Mouse (Mus musculus) midbrain, embryonic 10.5 days (tissue): ENCODE measurements around the gene Nup188. TPM values are rescaled to one million over a fixed set of nuclear protein-coding genes. Genes with fewer than 3 reads are reported as not detected.

Experiments used
- DNase-seq: peaks from one replicate; pipeline ENCODE4 v3.0.0-alpha.2; 2017; ENCODE audit warnings: low spot score
- H3K27ac ChIP-seq: fragments of 300-500 bp; sonication (generic); replicated peaks from 2 replicates; pipeline ENCODE4 v1.5.1; 2016; ENCODE audit warnings: mild to moderate bottlenecking
- H3K27me3 ChIP-seq: fragments of 300-500 bp; sonication (generic); 2 replicates; pipeline ENCODE4 v1.6.1; 2016; ENCODE audit warnings: low read depth, mild to moderate bottlenecking; ENCODE audit not compliant: poor library complexity, severe bottlenecking
- H3K36me3 ChIP-seq: fragments of 300-500 bp; sonication (generic); 2 replicates; pipeline ENCODE4 v1.6.1; 2016; ENCODE audit warnings: mild to moderate bottlenecking, moderate library complexity
- H3K4me1 ChIP-seq: fragments of 300-500 bp; sonication (generic); 2 replicates; pipeline ENCODE4 v1.6.1; 2016
- H3K4me3 ChIP-seq: fragments of 300-500 bp; sonication (generic); 2 replicates; pipeline ENCODE4 v1.5.1; 2016; ENCODE audit warnings: mild to moderate bottlenecking, moderate library complexity
- H3K9me3 ChIP-seq: fragments of 300-500 bp; sonication (generic); replicated peaks from 2 replicates; pipeline ENCODE4 v1.6.1; 2016; ENCODE audit warnings: mild to moderate bottlenecking
- WGBS: fragments of 180-500 bp; shearing (Covaris S2); methylation state at CpG from one replicate; pipeline ENCODE4 v1.1.7; 2016; 5-methylcytosine and 5-hydroxymethylcytosine counted together
- polyA plus RNA-seq: library from polyadenylated mRNA; unstranded; fragments of >200 nt; fragmentation: Nextera tagmentation; extraction: Ambion mirVana; gene quantifications from 2 replicates; pipeline ENCODE4 v1.2.1, GENCODE M21; 2016

The Nup188 gene
- polyA plus RNA-seq, 1 experiment from 2014 or later, result 55.4 TPM

GRCm38 (mm10) chr2:30249182-30249581 lies 37.0 kb upstream of the Nup188 start:
- peaks cover 99% of the 10 kb centered on the region for H3K36me3 ChIP-seq
- H3K27me3 ChIP-seq, result no peaks in the 10 kb centered on the region
- WGBS, result 96% methylated on average over 3 of the region's 3 CpGs
- H3K9me3 ChIP-seq, result no peaks in the 10 kb centered on the region
- no peak overlapping the region for H3K4me3 ChIP-seq
- H3K27ac ChIP-seq, result no peak overlapping the region
- H3K4me1 ChIP-seq, result peaks cover 5% of the 10 kb centered on the region
- DNase-seq, result no peak

GRCm38 (mm10) chr2:30250166-30251128 lies 35.8 kb upstream of the Nup188 start:
- no peaks in the 10 kb centered on the region for H3K9me3 ChIP-seq
- WGBS, result 86% methylated on average over 10 of the region's 10 CpGs
- peaks cover 99% of the 10 kb centered on the region for H3K36me3 ChIP-seq
- no peak overlapping the region for H3K27ac ChIP-seq
- H3K27me3 ChIP-seq, result no peaks in the 10 kb centered on the region
- H3K4me3 ChIP-seq, result no peak overlapping the region
- H3K4me1 ChIP-seq, result peaks cover 5% of the 10 kb centered on the region
- no peak for DNase-seq

- peaks cover 5% of the 10 kb centered on the region for H3K4me1 ChIP-seq
- H3K27me3 ChIP-seq, result no peaks in the 10 kb centered on the region
- H3K27ac ChIP-seq, result no peak overlapping the region
- 88% methylated on average over 5 of the region's 5 CpGs for WGBS
- no peak overlapping the region for H3K4me3 ChIP-seq
- H3K36me3 ChIP-seq, result peaks cover 99% of the 10 kb centered on the region
- H3K9me3 ChIP-seq, result no peaks in the 10 kb centered on the region
- DNase-seq, result no peak
These were observed 34.6 kb upstream of the Nup188 start for GRCm38 (mm10) chr2:30251417-30252104.

- WGBS, result 91% methylated on average over 3 of the region's 3 CpGs
These were observed 33.7 kb upstream of the Nup188 start for GRCm38 (mm10) chr2:30252521-30252920.

GRCm38 (mm10) chr2:30253809-30254208 lies 32.4 kb upstream of the Nup188 start:
- H3K27me3 ChIP-seq, result no peaks in the 10 kb centered on the region
- DNase-seq, result no peak
- no peak overlapping the region for H3K4me3 ChIP-seq
- H3K4me1 ChIP-seq, result peaks cover 5% of the 10 kb centered on the region
- H3K36me3 ChIP-seq, result peaks cover 100% of the 10 kb centered on the region
- 85% methylated on average over 5 of the region's 5 CpGs for WGBS
- no peaks in the 10 kb centered on the region for H3K9me3 ChIP-seq
- H3K27ac ChIP-seq, result no peak overlapping the region

More at GRCm38 (mm10) chr2:30252521-30252920, 33.7 kb upstream of the Nup188 start:
- no peaks in the 10 kb centered on the region for H3K27me3 ChIP-seq
- H3K27ac ChIP-seq, result no peak overlapping the region
- peaks cover 100% of the 10 kb centered on the region for H3K36me3 ChIP-seq
- no peaks in the 10 kb centered on the region for H3K9me3 ChIP-seq
- no peak for DNase-seq
- peaks cover 5% of the 10 kb centered on the region for H3K4me1 ChIP-seq
- no peak overlapping the region for H3K4me3 ChIP-seq

DNA sequence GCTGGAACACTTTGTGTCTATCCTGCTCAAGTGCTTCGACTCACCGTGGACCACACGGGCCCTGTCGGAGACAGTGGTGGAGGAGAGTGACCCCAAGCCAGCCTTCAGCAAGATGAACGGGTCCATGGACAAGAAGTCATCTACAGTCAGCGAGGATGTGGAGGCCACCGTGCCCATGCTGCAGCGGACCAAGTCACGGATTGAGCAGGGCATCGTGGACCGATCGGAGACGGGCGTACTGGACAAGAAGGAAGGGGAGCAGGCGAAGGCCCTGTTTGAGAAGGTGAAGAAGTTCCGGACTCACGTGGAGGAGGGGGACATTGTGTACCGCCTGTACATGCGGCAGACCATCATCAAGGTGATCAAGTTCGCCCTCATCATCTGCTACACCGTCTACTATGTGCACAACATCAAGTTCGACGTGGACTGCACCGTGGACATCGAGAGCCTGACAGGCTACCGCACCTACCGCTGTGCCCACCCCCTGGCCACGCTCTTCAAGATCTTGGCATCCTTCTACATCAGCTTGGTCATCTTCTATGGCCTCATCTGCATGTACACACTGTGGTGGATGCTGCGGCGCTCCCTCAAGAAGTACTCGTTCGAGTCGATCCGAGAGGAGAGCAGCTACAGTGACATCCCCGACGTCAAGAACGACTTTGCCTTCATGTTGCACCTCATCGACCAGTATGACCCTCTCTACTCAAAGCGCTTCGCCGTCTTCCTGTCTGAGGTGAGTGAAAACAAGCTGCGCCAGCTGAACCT lies 30.4 kb upstream of the Nup188 start:
- H3K27ac ChIP-seq, result no peak overlapping the region
- no peaks in the 10 kb centered on the region for H3K27me3 ChIP-seq
- H3K4me1 ChIP-seq, result peaks cover 5% of the 10 kb centered on the region
- DNase-seq, result no peak
- peaks cover 100% of the 10 kb centered on the region for H3K36me3 ChIP-seq
- H3K9me3 ChIP-seq, result no peaks in the 10 kb centered on the region
- WGBS, result 97% methylated on average over 42 of the region's 42 CpGs
- no peak overlapping the region for H3K4me3 ChIP-seq

DNA sequence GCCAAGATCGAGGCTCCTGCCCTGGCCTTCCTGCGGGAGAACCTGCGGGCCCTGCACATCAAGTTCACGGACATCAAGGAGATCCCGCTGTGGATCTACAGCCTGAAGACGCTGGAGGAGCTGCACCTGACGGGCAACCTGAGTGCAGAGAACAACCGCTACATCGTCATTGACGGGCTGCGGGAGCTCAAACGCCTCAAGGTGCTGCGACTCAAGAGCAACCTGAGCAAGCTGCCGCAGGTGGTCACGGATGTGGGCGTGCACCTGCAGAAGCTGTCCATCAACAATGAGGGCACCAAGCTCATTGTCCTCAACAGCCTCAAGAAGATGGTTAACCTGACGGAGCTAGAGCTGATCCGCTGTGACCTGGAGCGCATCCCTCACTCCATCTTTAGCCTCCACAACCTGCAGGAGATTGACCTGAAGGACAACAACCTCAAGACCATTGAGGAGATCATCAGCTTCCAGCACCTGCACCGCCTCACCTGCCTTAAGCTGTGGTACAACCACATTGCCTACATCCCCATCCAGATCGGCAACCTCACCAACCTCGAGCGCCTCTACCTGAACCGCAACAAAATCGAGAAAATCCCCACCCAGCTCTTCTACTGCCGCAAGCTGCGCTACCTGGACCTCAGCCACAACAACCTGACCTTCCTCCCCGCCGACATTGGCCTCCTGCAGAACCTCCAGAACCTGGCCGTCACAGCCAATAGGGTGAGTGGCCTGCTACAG lies 29.4 kb upstream of the Nup188 start:
- H3K4me1 ChIP-seq, result peaks cover 2% of the 10 kb centered on the region
- H3K9me3 ChIP-seq, result no peaks in the 10 kb centered on the region
- no peak overlapping the region for H3K4me3 ChIP-seq
- no peaks in the 10 kb centered on the region for H3K27me3 ChIP-seq
- H3K27ac ChIP-seq, result no peak overlapping the region
- no peak for DNase-seq
- peaks cover 100% of the 10 kb centered on the region for H3K36me3 ChIP-seq
- WGBS, result 96% methylated on average over 30 of the region's 30 CpGs

DNA sequence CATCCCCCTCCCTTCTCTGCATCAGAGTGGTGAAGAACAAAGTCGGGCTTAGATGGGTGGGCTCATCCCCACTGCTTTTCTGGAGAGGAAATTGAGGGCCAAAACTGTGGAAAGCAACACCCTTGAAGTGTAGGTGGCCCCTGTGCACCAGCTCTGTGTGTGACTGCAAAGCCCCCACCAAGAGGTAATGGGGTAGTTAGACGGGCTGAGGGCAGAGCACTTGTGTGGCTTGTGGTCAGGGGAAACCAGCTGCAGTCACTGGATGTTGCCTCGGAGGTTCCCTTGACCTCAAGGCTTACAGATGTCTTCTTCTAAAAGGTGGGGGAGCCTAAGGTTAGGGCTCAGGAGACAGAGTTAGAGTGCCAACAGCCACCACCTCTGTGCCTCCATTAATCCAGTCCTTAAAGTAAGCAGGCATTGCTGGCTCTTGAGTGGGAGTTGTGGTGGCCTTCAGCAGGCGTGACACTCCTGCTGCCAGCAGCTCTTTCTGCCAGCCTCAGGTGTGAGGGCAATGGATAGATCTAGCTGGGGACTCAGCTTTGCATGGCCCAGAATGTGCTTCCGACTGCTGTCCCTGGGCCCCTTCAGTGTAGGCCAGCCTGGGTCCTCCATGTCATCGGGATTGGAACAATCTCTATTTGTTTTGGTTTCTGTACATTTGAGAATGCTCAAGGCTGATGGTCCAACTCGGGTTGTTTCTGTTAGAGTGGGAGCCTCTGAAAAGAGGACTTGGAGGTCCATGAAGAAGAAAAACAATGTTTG lies 28.3 kb upstream of the Nup188 start:
- Histone ChIP-seq H3K27me3 (no peaks in the 10 kb centered on the region), H3K4me3 (no peak overlapping the region), H3K36me3 (peaks cover 100% of the 10 kb centered on the region), H3K4me1 (no peaks in the 10 kb centered on the region; the same call in 1 of the 2 replicates), H3K27ac (no peak overlapping the region), H3K9me3 (no peaks in the 10 kb centered on the region)
- WGBS, result 89% methylated on average over 7 of the region's 7 CpGs
- no peak for DNase-seq

GRCm38 (mm10) chr2:30258600-30258999 lies 27.6 kb upstream of the Nup188 start:
- H3K27me3 ChIP-seq, result no peaks in the 10 kb centered on the region
- H3K27ac ChIP-seq, result no peak overlapping the region
- DNase-seq, result no peak
- H3K36me3 ChIP-seq, result peaks cover 100% of the 10 kb centered on the region
- WGBS, result 91% methylated on average over 4 of the region's 4 CpGs
- no peaks in the 10 kb centered on the region for H3K9me3 ChIP-seq
- no peaks in the 10 kb centered on the region; the same call in 1 of the 2 replicates for H3K4me1 ChIP-seq
- H3K4me3 ChIP-seq, result no peak overlapping the region

- Histone ChIP-seq H3K9me3 (no peaks in the 10 kb centered on the region), H3K27ac (no peak overlapping the region), H3K4me3 (no peak overlapping the region), H3K27me3 (no peaks in the 10 kb centered on the region), H3K36me3 (peaks cover 100% of the 10 kb centered on the region), H3K4me1 (no peaks in the 10 kb centered on the region; the same call in 1 of the 2 replicates)
- no peak for DNase-seq
- WGBS, result 94% methylated on average over 15 of the region's 15 CpGs
These were observed 26.8 kb upstream of the Nup188 start for GRCm38 (mm10) chr2:30259131-30260064.
